Mouse (Mus musculus) kidney, postnatal 0 days (tissue): ENCODE data around the gene Tnfaip6. TPM values are rescaled to one million over a fixed set of nuclear protein-coding genes. Genes with fewer than 3 reads are reported as not detected.

ENCODE experiments used
- ATAC-seq: fragments of 200-750 bp; cut with Nextera tagmentation; replicated peaks from 2 replicates; pipeline ENCODE4 v1.8.0; 2017; ENCODE audit warnings: low read depth, moderate number of reproducible peaks, moderate TSS enrichment, moderate library complexity; ENCODE audit not compliant: low FRiP score
- DNase-seq: peaks from one replicate; pipeline ENCODE4 v3.0.0-alpha.2; 2016; ENCODE audit warnings: low spot score
- H3K27ac ChIP-seq: fragments of 300-500 bp; sonication (generic); 2 replicates; pipeline ENCODE4 v1.5.1; 2014; ENCODE audit warnings: mild to moderate bottlenecking
- H3K27me3 ChIP-seq: fragments of 300-500 bp; sonication (generic); 2 replicates; pipeline ENCODE4 v1.6.1; 2014; ENCODE audit warnings: low read length, mixed read lengths; ENCODE audit not compliant: insufficient read depth
- H3K36me3 ChIP-seq: fragments of 300-500 bp; sonication (generic); 2 replicates; pipeline ENCODE4 v1.6.1; 2014; ENCODE audit warnings: low read length, mixed read lengths; ENCODE audit not compliant: insufficient read depth
- H3K4me1 ChIP-seq: fragments of 300-500 bp; sonication (generic); replicated peaks from 2 replicates; pipeline ENCODE4 v1.6.1; 2014; ENCODE audit warnings: antibody characterized with exemption, low read length, mixed read lengths; ENCODE audit not compliant: insufficient read depth
- H3K4me2 ChIP-seq: fragments of 300-500 bp; sonication (generic); 2 replicates; pipeline ENCODE4 v1.6.1; 2014; ENCODE audit warnings: mild to moderate bottlenecking, low read length, moderate library complexity, mixed read lengths
- H3K4me3 ChIP-seq: fragments of 300-500 bp; sonication (generic); replicated peaks from 2 replicates; pipeline ENCODE4 v1.5.1; 2014; ENCODE audit warnings: low read depth, low read length
- H3K9ac ChIP-seq: fragments of 300-500 bp; sonication (generic); 2 replicates; pipeline ENCODE4 v1.6.1; 2014; ENCODE audit warnings: low read depth, low read length
- H3K9me3 ChIP-seq: fragments of 300-500 bp; sonication (generic); replicated peaks from 2 replicates; pipeline ENCODE4 v1.6.1; 2016; ENCODE audit warnings: low read length, inconsistent platforms, mixed read lengths
- CTCF ChIP-seq: IDR thresholded peaks from 2 replicates; pipeline ENCODE4 v1.5.1; 2016; ENCODE audit warnings: antibody characterized with exemption, low read depth, mild to moderate bottlenecking, moderate library complexity
- WGBS: fragments of 180-500 bp; shearing (Covaris S2); extraction: QIAGEN DNeasy Blood & Tissue Kit; methylation state at CpG from one replicate; pipeline ENCODE4 v1.1.7; 2014; 5-methylcytosine and 5-hydroxymethylcytosine counted together
- polyA plus RNA-seq: library from polyadenylated mRNA; unstranded; fragments of >200 nt; fragmentation: Nextera tagmentation; extraction: Ambion mirVana; gene quantifications from 2 replicates; pipeline ENCODE4 v1.2.1, GENCODE M21; 2015

Gene Tnfaip6
- polyA plus RNA-seq, 1 experiment from 2014 or later = 9.0 TPM

GRCm38 (mm10) chr2:52078666-52079065, 40.9 kb downstream of the Tnfaip6 start:
- Histone ChIP-seq H3K27ac (no peak overlapping the region), H3K4me1 (no peaks in the 10 kb centered on the region), H3K4me3 (no peak overlapping the region), H3K9me3 (no peaks in the 10 kb centered on the region), H3K9ac (no peak overlapping the region), H3K36me3 (peaks cover 22% of the 10 kb centered on the region; the same call in 1 of the 2 replicates), H3K4me2 (no peak overlapping the region), H3K27me3 (no peaks in the 10 kb centered on the region)
- 90% methylated on average over 2 of the region's 2 CpGs for WGBS
- no peak for TF ChIP-seq CTCF
- ATAC-seq (no peak), DNase-seq (no peak)

- Histone ChIP-seq H3K9me3 (no peaks in the 10 kb centered on the region), H3K9ac (no peak overlapping the region), H3K4me3 (no peak overlapping the region), H3K27me3 (no peaks in the 10 kb centered on the region), H3K4me1 (no peaks in the 10 kb centered on the region), H3K4me2 (no peak overlapping the region), H3K27ac (no peak overlapping the region), H3K36me3 (peaks cover 32% of the 10 kb centered on the region; the same call in 1 of the 2 replicates)
- no peak for TF ChIP-seq CTCF
- WGBS = 93% methylated on average over 3 of the region's 3 CpGs
- DNase-seq (no peak), ATAC-seq (no peak)
Measured at GRCm38 (mm10) chr2:52084013-52084412, 46.2 kb downstream of the Tnfaip6 start.

GRCm38 (mm10) chr2:52084571-52084970, 46.8 kb downstream of the Tnfaip6 start:
- Histone ChIP-seq H3K27ac (no peak overlapping the region), H3K4me1 (no peaks in the 10 kb centered on the region), H3K27me3 (no peaks in the 10 kb centered on the region), H3K4me3 (no peak overlapping the region), H3K4me2 (no peak overlapping the region), H3K9me3 (no peaks in the 10 kb centered on the region), H3K9ac (no peak overlapping the region), H3K36me3 (peaks cover 34% of the 10 kb centered on the region; the same call in 1 of the 2 replicates)
- 92% methylated on average over 2 of the region's 2 CpGs for WGBS
- no peak for ATAC-seq
- no peak for DNase-seq
- TF ChIP-seq CTCF = no peak

Other genes with a start within 250 kb of the Tnfaip6 start
- gene Rbm43, start 102.8 kb upstream of the Tnfaip6 start, polyA plus RNA-seq = 13.1 and 14.8 TPM in 2 replicates
- gene Nmi, start 64.5 kb upstream of the Tnfaip6 start, polyA plus RNA-seq = 34.3 and 35.8 TPM in 2 replicates
- gene Rif1, start 34.8 kb downstream of the Tnfaip6 start, polyA plus RNA-seq = 24.3 and 24.5 TPM in 2 replicates